Comparison of ENCODE assay signal across 9 mouse cellular contexts in genomic region chr13:54304251-54304650, GRCm38 (mm10).
DNase-seq lines count a peak whose midpoint lies in the region; ATAC-seq and TF ChIP-seq lines count a peak whose summit lies in the region.
"Had no signal": no experiment of that assay in that cellular context is flagged by ENCODE, and none has a peak within 500 bp of the region (broad histone marks: within the 10 kb centered on the region; RNA-seq: fewer than 3 reads in every experiment).

No protein-coding gene starts in this region.

- no peaks in the 10 kb centered on the region for H3K9me3 ChIP-seq in lung, embryonic 14.5 days (ENCODE audit: low read depth, low read length)
- H3K9me3 ChIP-seq in limb, embryonic 10.5 days (replicated peaks), result no peaks in the 10 kb centered on the region
- no peaks in the 10 kb centered on the region for H3K9me3 ChIP-seq in stomach, embryonic 15.5 days

- WGBS in lung, embryonic 14.5 days, result 37% methylated on average over 5 of the region's 5 CpGs
- 70% methylated on average over 5 of the region's 5 CpGs for WGBS in limb, embryonic 10.5 days
- 47% methylated on average over 5 of the region's 5 CpGs for WGBS in stomach, embryonic 15.5 days

- no peak for ATAC-seq in lung, embryonic 14.5 days (ENCODE audit: insufficient read depth)
- no peak for ATAC-seq in stomach, embryonic 15.5 days (ENCODE audit: insufficient read depth, low FRiP score, low read depth)
- no peak for ATAC-seq in CD4-positive, CD25-positive, alpha-beta regulatory T cell, adult 4 months

- H3K36me3 ChIP-seq in lung, embryonic 14.5 days (ENCODE audit: insufficient read depth), result no peaks in the 10 kb centered on the region
- no peaks in the 10 kb centered on the region for H3K36me3 ChIP-seq in limb, embryonic 10.5 days
- no peaks in the 10 kb centered on the region for H3K36me3 ChIP-seq in stomach, embryonic 15.5 days

- H3K4me2 ChIP-seq in lung, embryonic 14.5 days, result peak overlapping the region; percentile 75
- peak overlapping the region; percentile 93 for H3K4me2 ChIP-seq in stomach, embryonic 15.5 days

- no peak for TF ChIP-seq CTCF in lung, embryonic 14.5 days (IDR thresholded peaks at IDR 0.05; ENCODE audit: low read depth)

- peak overlapping the region; percentile 93 for H3K9ac ChIP-seq in lung, embryonic 14.5 days
- no peak overlapping the region for H3K9ac ChIP-seq in stomach, embryonic 15.5 days
- H3K9ac ChIP-seq: liver, embryonic 14.5 days had no signal

- DNase-seq in adrenal gland, postnatal 14 days, result peak; percentile 20
- DNase-seq in adrenal gland, adult 2 months, result no peak
- no peak for DNase-seq in lung, embryonic 14.5 days
- DNase-seq in lung, postnatal 14 days, result no peak
- DNase-seq in limb, embryonic 10.5 days (ENCODE audit: low spot score), result no peak
- DNase-seq in thymus, postnatal 36 days, result no peak

- H3K4me1 ChIP-seq in lung, embryonic 14.5 days (ENCODE audit: insufficient read depth), result peaks cover 29% of the 10 kb centered on the region
- H3K4me1 ChIP-seq in limb, embryonic 10.5 days, result peaks cover 34% of the 10 kb centered on the region
- H3K4me1 ChIP-seq in stomach, embryonic 15.5 days, result peaks cover 14% of the 10 kb centered on the region

- no peaks in the 10 kb centered on the region for H3K27me3 ChIP-seq in lung, embryonic 14.5 days (ENCODE audit: insufficient read depth, low read length)
- H3K27me3 ChIP-seq in limb, embryonic 10.5 days (ENCODE audit: low read depth, poor library complexity, severe bottlenecking), result no peaks in the 10 kb centered on the region
- no peaks in the 10 kb centered on the region for H3K27me3 ChIP-seq in stomach, embryonic 15.5 days (replicated peaks)

- H3K27ac ChIP-seq in lung, embryonic 14.5 days (ENCODE audit: low read depth), result peak overlapping the region; percentile 100
- peak overlapping the region; percentile 99 for H3K27ac ChIP-seq in limb, embryonic 10.5 days
- H3K27ac ChIP-seq in stomach, embryonic 15.5 days, result peak overlapping the region; percentile 99
- H3K27ac ChIP-seq: liver, embryonic 14.5 days had no signal

- H3K4me3 ChIP-seq in lung, embryonic 14.5 days (ENCODE audit: low read depth, low read length), result peak overlapping the region; percentile 77; the same call in 1 of the 2 replicates
- peak overlapping the region; percentile 90; the same call in 1 of the 2 replicates for H3K4me3 ChIP-seq in limb, embryonic 10.5 days
- H3K4me3 ChIP-seq in stomach, embryonic 15.5 days (replicated peaks), result no peak overlapping the region; the same call in 1 of the 2 replicates
